Mouse (Mus musculus) C2C12 (cell line): ENCODE results near the gene Stk32c.

ENCODE experiments used
- CTCF ChIP-seq: IDR thresholded peaks from one replicate; pipeline ENCODE4 v1.5.1; 2011; ENCODE audit not compliant: control insufficient read depth, insufficient read depth, insufficient read length
- MAX ChIP-seq: IDR thresholded peaks from one replicate; pipeline ENCODE4 v1.6.1; 2011; ENCODE audit warnings: mild to moderate bottlenecking, control low read depth

DNA sequence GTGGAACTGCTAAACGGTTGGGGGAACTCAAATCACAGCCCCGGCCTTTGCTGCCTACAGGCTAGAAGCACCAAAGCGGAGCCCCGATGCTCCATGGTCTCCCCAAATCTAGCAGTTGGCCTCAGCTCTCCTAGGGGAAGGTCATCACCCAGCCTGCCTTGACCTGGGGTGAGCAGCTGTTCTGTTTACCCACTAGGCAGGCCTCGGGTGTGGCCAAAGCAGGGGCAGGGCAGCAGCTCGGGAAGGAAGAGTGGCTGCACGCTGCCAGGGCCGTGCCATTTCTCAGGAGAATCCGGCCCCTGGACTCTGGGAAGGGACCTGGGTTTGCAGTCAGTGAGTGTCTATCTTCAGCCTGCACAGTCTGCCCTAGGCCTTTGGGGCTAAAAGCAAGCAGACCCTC, 39.9 kb upstream of the Stk32c start:
- TF ChIP-seq CTCF: no peak
- TF ChIP-seq MAX: no peak
